Mouse (Mus musculus): ENCODE results near the gene Smoc1.

The Smoc1 gene

DNA sequence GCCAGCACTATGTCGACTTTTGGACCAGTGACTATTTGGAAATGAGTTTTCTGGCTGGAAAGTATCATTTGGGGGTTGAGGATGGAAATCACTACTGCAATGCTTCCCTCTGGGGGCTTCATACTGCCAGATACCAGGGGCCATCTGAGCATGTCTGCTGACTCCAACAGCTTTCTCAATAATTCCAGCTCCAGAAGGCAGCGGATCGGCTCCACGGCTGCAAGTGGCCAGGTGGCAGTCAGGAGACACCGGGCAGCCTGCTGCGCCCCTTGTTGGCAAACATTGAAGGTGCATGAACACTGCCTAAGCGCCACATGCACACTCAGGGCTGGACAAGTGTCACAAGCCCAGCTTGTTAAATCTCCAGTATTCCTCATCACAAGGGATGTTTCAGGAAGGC, 2.2 kb upstream of the Smoc1 start:
- in situ Hi-C loops (cut with MboI, MseI), result no loop called here

- in situ Hi-C loops (cut with MboI, MseI), result no loop called here
Measured at GRCm38 (mm10) chr12:81024993-81025392, 1.6 kb upstream of the Smoc1 start.

DNA sequence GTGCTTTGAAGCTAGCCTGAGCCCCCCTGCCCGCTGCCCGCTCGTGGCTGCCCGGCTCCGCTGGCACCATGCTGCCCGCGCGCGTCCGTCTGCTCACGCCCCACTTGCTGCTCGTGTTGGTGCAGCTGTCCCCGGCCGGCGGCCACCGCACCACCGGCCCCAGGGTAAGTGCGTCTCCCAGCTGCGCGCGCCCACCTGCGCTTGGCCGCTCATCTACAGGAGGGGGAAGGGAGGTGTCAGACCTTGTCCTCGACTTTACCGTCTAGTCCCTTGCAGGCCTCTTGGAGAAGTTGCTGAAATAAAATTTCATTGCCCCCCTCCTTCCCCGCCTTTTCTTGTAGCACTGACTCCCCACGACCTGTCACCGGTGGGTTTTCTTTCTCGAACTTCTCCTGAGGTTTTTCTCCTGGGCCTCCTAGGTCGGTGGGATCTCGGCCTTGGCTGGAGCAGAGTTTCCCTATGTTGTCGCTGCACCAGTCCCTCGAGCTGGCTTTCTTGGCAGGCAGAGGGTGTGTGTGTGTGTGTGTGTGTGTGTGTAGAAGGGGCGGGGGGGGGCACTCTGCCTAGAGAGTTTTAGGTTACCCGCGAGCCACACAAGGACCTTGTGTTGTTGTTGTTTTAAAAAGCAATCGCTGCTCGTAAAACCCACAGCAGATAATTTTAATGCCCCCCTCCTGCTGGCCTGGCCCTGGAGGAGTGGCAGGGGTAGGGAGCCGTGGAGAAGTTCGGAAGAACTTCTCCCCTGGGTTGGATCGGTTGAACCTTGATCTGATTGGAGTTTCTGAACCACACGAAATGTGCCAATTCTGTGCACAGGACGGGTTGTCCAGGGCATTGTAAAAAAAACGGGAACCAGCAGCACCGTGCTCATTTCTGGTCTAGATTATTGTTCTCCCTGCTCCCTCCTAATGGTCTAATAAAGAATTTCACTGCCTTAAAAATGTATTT, 661 bp downstream of the Smoc1 start:
- in situ Hi-C loops (cut with MboI, MseI), result no loop called here

DNA sequence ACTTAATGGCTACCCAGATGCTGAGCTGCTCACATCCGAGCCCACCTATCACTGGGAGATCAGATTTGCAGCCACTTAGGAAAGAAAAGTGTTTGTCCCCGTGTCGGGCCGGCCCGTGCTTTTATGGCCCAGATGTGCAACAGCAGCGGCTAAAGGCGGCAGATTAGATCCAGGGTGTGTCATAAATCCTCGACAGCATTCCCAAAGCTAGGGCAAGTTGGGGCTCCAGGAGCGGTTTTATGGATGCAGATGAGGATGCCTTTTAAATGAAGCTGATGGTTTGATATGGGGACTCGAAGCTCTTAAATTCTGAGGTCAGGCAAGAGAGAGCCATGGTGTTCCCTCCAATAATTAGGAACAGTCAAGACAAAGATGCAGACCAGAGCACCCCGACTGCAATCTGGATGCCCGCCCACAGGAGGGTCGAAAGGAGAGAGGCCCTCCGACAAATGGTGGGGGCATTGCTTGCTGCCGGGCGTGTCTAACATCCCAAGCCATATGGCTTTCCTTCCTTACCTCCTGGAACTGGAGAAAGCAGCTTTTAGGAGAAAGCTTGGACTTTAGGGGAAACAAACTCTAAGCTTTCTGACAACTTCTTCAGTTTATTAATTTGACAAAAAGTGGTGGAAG, 1.8 kb downstream of the Smoc1 start:
- in situ Hi-C loops (cut with MboI, MseI), result no loop called here

DNA sequence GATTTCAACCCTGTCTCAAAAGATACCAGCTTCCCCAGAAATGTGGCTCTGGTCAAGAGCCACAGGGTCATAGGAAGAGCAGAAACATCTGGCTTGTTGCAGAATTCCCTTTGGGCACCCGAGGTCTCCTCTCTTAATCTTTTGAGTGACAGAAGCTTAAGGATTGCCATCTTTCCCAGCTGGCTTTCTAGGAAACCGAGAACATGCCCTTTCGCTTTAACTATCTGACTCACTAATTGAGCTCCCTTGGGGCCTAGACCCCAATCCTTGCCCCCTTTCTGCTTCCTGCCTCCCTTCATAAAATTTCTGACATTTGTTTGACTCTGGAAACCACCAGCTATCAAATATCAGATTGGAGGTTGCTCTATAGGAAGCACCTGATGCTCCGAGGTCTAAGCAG, 3.1 kb downstream of the Smoc1 start:
- in situ Hi-C loops (cut with MboI, MseI), result no loop called here

DNA sequence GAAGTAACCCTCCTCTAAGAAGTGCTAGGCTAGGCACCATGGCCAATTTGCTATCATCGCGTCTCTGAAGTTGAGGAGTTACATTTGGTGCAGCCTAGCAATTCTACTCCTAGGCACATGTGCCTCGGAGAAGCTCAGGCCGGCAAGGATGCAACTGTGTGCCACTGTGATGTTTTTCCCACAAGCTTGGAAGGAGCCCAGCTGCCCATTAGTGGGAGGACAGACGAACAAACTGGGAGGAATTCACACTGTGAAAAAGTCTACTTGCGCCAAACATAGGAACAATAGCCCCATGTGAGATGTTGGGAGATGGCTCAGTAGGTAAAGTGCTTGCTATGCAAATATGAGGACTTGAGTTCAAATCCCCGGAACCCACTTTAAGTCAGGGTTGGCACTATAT, 5.0 kb downstream of the Smoc1 start:
- in situ Hi-C loops (cut with MboI, MseI), result no loop called here

DNA sequence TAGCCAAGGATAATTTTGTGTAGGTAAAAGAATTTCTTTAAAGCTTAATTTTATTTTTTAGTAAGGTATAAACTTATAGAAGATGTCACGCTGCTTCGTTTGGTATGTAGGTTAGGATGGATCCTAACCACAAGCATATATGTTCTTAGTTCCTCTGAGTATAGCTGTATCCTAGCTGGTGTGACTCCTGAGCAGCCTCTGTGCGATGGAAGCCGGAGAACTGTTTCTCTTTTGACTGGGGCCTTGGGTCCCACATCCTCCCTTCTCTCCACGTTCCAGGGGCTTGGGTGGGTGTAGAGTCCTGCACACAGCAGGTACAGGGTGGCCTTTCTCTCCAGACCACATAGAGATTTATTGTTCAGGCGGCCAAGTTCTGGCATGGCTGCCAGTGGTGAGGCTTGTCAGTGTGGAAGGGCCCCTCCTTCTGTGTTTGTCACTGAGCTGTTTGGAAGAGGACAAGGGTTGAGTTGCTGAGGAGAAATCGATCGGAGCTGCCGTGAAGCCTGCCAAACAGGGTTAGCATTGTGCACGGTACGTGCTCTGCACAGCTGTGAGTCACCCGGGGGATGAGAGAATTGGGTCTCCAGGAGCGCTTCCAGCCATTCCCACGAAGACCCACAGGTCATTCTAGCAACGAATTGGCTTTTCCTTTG, 6.9 kb downstream of the Smoc1 start:
- in situ Hi-C loops (cut with MboI, MseI), result no loop called here

DNA sequence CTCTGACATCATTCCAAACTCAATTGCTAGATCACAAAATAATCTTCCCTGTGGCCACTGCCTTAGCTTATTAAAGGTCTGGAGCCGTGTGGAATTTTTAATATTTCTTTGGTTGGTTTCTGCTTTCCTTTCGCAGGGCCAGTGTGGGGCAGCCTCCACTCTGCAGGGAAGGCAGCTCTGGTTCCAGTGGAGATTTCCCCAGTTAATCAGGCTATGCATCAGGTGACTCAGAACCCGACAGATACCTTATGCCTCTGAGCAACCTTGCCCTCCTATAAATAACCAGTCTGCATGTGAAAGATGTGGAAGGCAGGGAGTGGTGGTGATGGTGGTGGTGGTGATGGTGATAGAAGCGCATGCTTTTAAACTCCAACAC, 7.4 kb downstream of the Smoc1 start:
- in situ Hi-C loops (cut with MboI, MseI), result no loop called here

GRCm38 (mm10) chr12:81035850-81036249, 9.2 kb downstream of the Smoc1 start:
- in situ Hi-C loops (cut with MboI, MseI), result no loop called here

DNA sequence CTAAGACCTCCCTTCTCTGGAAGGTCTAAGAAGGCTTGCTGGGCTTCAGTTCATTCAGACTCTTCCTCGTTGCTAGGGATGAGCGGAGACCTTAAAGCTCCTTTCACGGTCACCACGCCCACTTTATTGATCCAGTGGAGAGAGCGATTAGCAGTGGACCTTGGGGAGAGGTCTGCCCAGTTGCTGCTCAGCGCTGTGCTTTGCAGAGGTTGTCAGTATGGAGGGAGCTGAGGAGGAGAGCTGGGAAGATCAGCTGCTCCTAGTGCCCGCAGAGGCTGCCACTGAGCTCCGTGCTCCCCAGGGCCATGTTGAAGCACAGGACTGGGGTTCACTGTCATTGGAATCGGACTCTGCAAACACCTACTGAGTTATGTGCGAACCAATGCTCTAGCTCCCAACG, 17.0 kb downstream of the Smoc1 start:
- in situ Hi-C loops (cut with MboI, MseI), result no loop called here

GRCm38 (mm10) chr12:81046926-81047325, 20.3 kb downstream of the Smoc1 start:
- in situ Hi-C loops (cut with MboI, MseI), result no loop called here

DNA sequence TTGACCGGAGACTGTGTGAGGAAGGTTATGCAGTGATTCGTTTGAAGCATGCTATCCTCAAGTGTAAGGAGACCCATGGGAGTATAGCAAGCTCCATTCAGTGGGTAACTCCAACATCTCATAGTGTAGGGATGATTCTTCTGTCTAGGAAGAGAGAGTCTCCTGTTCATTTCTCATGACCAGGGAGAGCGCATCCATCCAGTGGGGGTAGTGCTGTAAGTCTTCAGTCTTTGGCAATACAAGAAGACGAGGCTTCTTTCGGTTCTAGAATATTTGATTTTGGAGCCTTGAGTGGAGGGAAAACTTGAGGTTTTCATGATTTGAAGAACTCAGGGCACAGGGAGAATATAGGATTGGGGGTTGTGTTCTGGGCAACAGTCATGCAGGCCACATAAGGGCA, 23.1 kb downstream of the Smoc1 start:
- in situ Hi-C loops (cut with MboI, MseI), result no loop called here

GRCm38 (mm10) chr12:81055000-81055705, 28.5 kb downstream of the Smoc1 start:
- in situ Hi-C loops (cut with MboI, MseI), result no loop called here

DNA sequence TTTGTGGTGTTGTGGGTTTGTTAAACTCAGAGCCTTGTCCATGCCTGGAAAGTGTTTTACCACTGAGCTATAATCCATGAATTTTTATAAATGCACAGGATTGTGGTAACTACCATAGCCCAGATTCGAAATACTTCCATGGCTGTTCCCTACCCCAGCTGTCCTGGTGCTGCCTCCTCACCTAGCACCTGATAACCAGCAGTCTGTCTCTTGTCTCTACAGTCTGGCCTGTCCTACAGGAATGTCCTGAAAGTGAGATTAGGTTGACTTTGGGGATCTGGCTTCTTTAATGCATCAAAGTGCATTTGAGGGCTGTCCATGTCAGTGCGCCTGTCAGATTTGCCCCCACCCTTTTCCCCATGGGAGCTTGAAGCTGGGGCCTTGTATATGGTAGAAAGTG, 29.2 kb downstream of the Smoc1 start:
- in situ Hi-C loops (cut with MboI, MseI), result no loop called here

DNA sequence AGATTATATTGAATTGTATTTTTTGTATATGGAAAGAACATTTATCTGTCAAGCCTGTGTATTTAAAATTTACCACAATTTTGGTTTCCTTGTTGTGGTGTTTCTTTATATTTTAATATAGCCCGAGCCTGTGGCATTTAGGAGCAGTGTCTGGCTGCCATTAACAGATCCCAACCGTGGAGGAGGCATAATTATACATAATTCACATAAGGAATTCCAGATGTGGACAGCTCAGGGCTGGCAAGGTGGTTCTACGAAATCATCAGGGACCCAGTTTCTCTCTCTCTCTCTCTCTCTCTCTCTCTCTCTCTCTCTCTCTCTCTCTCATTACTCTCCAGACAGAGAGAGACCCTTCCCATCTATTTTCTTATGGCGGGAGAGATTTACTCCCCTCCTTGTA, 31.0 kb downstream of the Smoc1 start:
- in situ Hi-C loops (cut with MboI, MseI), result no loop called here

- in situ Hi-C loops (cut with MboI, MseI), result no loop called here
Measured at GRCm38 (mm10) chr12:81058561-81058960, 32.0 kb downstream of the Smoc1 start.

- in situ Hi-C loops (cut with MboI, MseI), result no loop called here
Measured at GRCm38 (mm10) chr12:81061831-81062361, 35.3 kb downstream of the Smoc1 start.

DNA sequence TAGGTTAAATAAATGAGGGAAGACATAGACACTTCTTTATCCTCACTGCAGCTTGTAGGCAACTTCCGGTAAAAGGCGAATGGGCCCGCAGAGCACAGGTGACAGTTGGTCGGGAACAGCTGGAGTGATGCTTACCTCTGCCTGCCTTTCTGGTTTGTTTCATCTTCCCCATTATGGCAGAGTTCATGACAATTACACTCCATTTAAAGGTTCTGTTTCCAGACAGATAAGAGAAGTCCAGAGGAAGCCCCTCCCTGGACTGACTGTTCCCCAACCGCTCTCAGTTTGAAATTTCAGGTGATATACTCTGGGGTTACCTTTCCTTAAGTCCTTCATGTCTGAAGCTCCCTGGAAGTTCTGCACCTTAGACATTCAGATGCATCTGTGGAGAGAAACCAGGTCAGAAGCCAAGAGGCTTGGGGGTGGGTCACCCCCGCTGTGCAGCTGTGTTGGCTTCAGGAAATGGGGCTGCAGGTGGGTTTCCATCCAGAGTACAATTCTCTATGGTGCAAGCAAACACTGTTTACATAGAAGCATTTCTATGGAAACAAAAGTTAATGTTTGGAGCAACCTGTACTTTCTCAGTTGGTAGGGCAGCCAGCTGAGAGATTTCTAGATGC, 36.8 kb downstream of the Smoc1 start:
- in situ Hi-C loops (cut with MboI, MseI), result no loop called here

- in situ Hi-C loops (cut with MboI, MseI), result loop anchor here in 1 of 2 experiments (10.0 kb wide), 1 partner anchor 431 kb away; no protein-coding TSS in a partner anchor
Measured at GRCm38 (mm10) chr12:81074139-81074538, 47.5 kb downstream of the Smoc1 start.

- in situ Hi-C loops (cut with MboI, MseI), result loop anchor here in 1 of 2 experiments (10.0 kb wide), 1 partner anchor 430 kb away; no protein-coding TSS in a partner anchor
Measured at GRCm38 (mm10) chr12:81074941-81075340, 48.3 kb downstream of the Smoc1 start.
